Mouse (Mus musculus) mesoderm, embryonic 11.5 days (tissue): ENCODE measurements around the gene Hmx1.

ENCODE experiments used
- DNase-seq: peaks from one replicate; pipeline ENCODE4 v3.0.0-alpha.2; 2012; ENCODE audit warnings: low read depth, low spot score

Hmx1 gene

GRCm38 (mm10) chr5:35397642-35398309 lies 8.9 kb downstream of the Hmx1 start:
- DNase-seq = no peak

GRCm38 (mm10) chr5:35398310-35398910 lies 9.5 kb downstream of the Hmx1 start:
- DNase-seq = no peak

- DNase-seq = no peak
These were observed 10.2 kb downstream of the Hmx1 start for GRCm38 (mm10) chr5:35399061-35399460.

GRCm38 (mm10) chr5:35399704-35400320 lies 10.9 kb downstream of the Hmx1 start:
- no peak for DNase-seq

GRCm38 (mm10) chr5:35401240-35401639 lies 12.3 kb downstream of the Hmx1 start:
- no peak for DNase-seq

GRCm38 (mm10) chr5:35407411-35407930 lies 18.6 kb downstream of the Hmx1 start:
- no peak for DNase-seq

GRCm38 (mm10) chr5:35411028-35411427 lies 22.1 kb downstream of the Hmx1 start:
- DNase-seq = no peak

- no peak for DNase-seq
These were observed 23.9 kb downstream of the Hmx1 start for GRCm38 (mm10) chr5:35412833-35413232.

- DNase-seq = no peak
These were observed 28.8 kb downstream of the Hmx1 start for GRCm38 (mm10) chr5:35417707-35418106.

- no peak for DNase-seq
These were observed 32.7 kb downstream of the Hmx1 start for GRCm38 (mm10) chr5:35421622-35422021.

- peak; percentile 55 for DNase-seq
These were observed 36.3 kb downstream of the Hmx1 start for GRCm38 (mm10) chr5:35425218-35425617.

GRCm38 (mm10) chr5:35427901-35428300 lies 39.0 kb downstream of the Hmx1 start:
- no peak for DNase-seq

- no peak for DNase-seq
These were observed 39.5 kb downstream of the Hmx1 start for GRCm38 (mm10) chr5:35428421-35428820.

- no peak for DNase-seq
These were observed 43.2 kb downstream of the Hmx1 start for GRCm38 (mm10) chr5:35432098-35432497.

GRCm38 (mm10) chr5:35434038-35434437 lies 45.1 kb downstream of the Hmx1 start:
- no peak for DNase-seq

GRCm38 (mm10) chr5:35434703-35435102 lies 45.8 kb downstream of the Hmx1 start:
- DNase-seq = no peak

- DNase-seq = no peak
These were observed 49.9 kb downstream of the Hmx1 start for GRCm38 (mm10) chr5:35438805-35439204.

- DNase-seq = no peak
These were observed 51.6 kb downstream of the Hmx1 start for GRCm38 (mm10) chr5:35440459-35440858.

GRCm38 (mm10) chr5:35441411-35441810 lies 52.5 kb downstream of the Hmx1 start:
- no peak for DNase-seq

- DNase-seq = no peak
These were observed 55.8 kb downstream of the Hmx1 start for GRCm38 (mm10) chr5:35444731-35445130.

GRCm38 (mm10) chr5:35447656-35448443 lies 58.9 kb downstream of the Hmx1 start:
- DNase-seq = peak; percentile 79
